Mouse (Mus musculus) natural killer cell, adult 2 months (primary cell): ENCODE data around the gene Arel1.

ENCODE experiments used
- DNase-seq, 2 experiments: peaks; one replicate each; pipeline ENCODE4 v3.0.0; 2022; ENCODE audit warnings: low spot score in 2 of 2

The Arel1 gene

GRCm38 (mm10) chr12:84907024-84907626, 63.6 kb downstream of the Arel1 start:
- no peak for DNase-seq

- no peak for DNase-seq
These were observed 66.3 kb downstream of the Arel1 start for GRCm38 (mm10) chr12:84904399-84904798.

GRCm38 (mm10) chr12:84900317-84900716, 70.4 kb downstream of the Arel1 start:
- no peak for DNase-seq

GRCm38 (mm10) chr12:84897322-84897721, 73.4 kb downstream of the Arel1 start:
- no peak for DNase-seq

- no peak for DNase-seq
These were observed 74.5 kb downstream of the Arel1 start for GRCm38 (mm10) chr12:84896235-84896634.

GRCm38 (mm10) chr12:84893648-84894628, 76.8 kb downstream of the Arel1 start:
- DNase-seq, result no peak

- DNase-seq, result no peak
These were observed 80.4 kb downstream of the Arel1 start for GRCm38 (mm10) chr12:84890289-84890688.

GRCm38 (mm10) chr12:84885107-84885876, 85.4 kb downstream of the Arel1 start:
- DNase-seq, result no peak

- no peak for DNase-seq
These were observed 86.2 kb downstream of the Arel1 start for GRCm38 (mm10) chr12:84884423-84885076.

GRCm38 (mm10) chr12:84882796-84883195, 87.9 kb downstream of the Arel1 start:
- no peak for DNase-seq

- no peak for DNase-seq
These were observed 90.6 kb downstream of the Arel1 start for GRCm38 (mm10) chr12:84880091-84880490.

GRCm38 (mm10) chr12:84876481-84877121, 94.1 kb downstream of the Arel1 start, which contains the start of gene Ltbp2:
Gene Ltbp2, minus strand, starts transcription at chr12:84876532.
- DNase-seq, result peak; percentile 74 to 84

- no peak for DNase-seq
These were observed 94.8 kb downstream of the Arel1 start for GRCm38 (mm10) chr12:84875761-84876480.

GRCm38 (mm10) chr12:84873434-84873833, 97.3 kb downstream of the Arel1 start:
- DNase-seq, result no peak

GRCm38 (mm10) chr12:84872310-84872709, 98.4 kb downstream of the Arel1 start:
- no peak for DNase-seq
